Mouse (Mus musculus) hindbrain, postnatal 0 days (tissue): ENCODE results near the gene Tent4b. TPM values are rescaled to one million over a fixed set of nuclear protein-coding genes. Genes with fewer than 3 reads are reported as not detected.

ENCODE experiments used
- ATAC-seq: fragments of 200-750 bp; cut with Nextera tagmentation; 2 replicates; pipeline ENCODE4 v1.8.0; 2017; ENCODE audit warnings: mild to moderate bottlenecking, moderate TSS enrichment, moderate library complexity
- DNase-seq: peaks from one replicate; pipeline ENCODE4 v3.0.0-alpha.2; 2015; ENCODE audit warnings: low spot score
- H3K27ac ChIP-seq: fragments of 300-500 bp; sonication (generic); 2 replicates; pipeline ENCODE4 v1.5.1; 2014; ENCODE audit warnings: mild to moderate bottlenecking
- H3K27me3 ChIP-seq: fragments of 300-500 bp; sonication (generic); 2 replicates; pipeline ENCODE4 v1.6.1; 2014; ENCODE audit warnings: low read length, mixed read lengths; ENCODE audit not compliant: insufficient read depth
- H3K36me3 ChIP-seq: fragments of 300-500 bp; sonication (generic); 2 replicates; pipeline ENCODE4 v1.6.1; 2014; ENCODE audit warnings: low read length, mixed read lengths; ENCODE audit not compliant: insufficient read depth
- H3K4me1 ChIP-seq: fragments of 300-500 bp; sonication (generic); 2 replicates; pipeline ENCODE4 v1.6.1; 2014; ENCODE audit warnings: antibody characterized with exemption, low read length, mixed read lengths; ENCODE audit not compliant: insufficient read depth
- H3K4me2 ChIP-seq: fragments of 300-500 bp; sonication (generic); 2 replicates; pipeline ENCODE4 v1.6.1; 2014; ENCODE audit warnings: low read depth, mild to moderate bottlenecking, low read length, moderate library complexity, mixed read lengths
- H3K4me3 ChIP-seq: fragments of 300-500 bp; sonication (generic); 2 replicates; pipeline ENCODE4 v1.5.1; 2014; ENCODE audit warnings: low read length
- H3K9ac ChIP-seq: fragments of 300-500 bp; sonication (generic); replicated peaks from 2 replicates; pipeline ENCODE4 v1.6.1; 2014; ENCODE audit warnings: mild to moderate bottlenecking, low read length, moderate library complexity, mixed read lengths
- H3K9me3 ChIP-seq: fragments of 300-500 bp; sonication (generic); 2 replicates; pipeline ENCODE4 v1.6.1; 2016; ENCODE audit warnings: low read length, mixed read lengths
- CTCF ChIP-seq: IDR thresholded peaks from 2 replicates; pipeline ENCODE4 v1.5.1; 2016; ENCODE audit warnings: antibody characterized with exemption, control low read depth, low read depth
- WGBS: fragments of 180-500 bp; shearing (Covaris S2); extraction: QIAGEN DNeasy Blood & Tissue Kit; methylation state at CpG from one replicate; pipeline ENCODE4 v1.1.7; 2014; 5-methylcytosine and 5-hydroxymethylcytosine counted together
- polyA plus RNA-seq: library from polyadenylated mRNA; unstranded; fragments of >200 nt; fragmentation: Nextera tagmentation; extraction: Ambion mirVana; gene quantifications from 2 replicates; pipeline ENCODE4 v1.2.1, GENCODE M21; 2015
- total RNA-seq: library from RNA; depleted of rRNA; stranded (reverse); fragments of >200 nt; gene quantifications from 2 replicates; pipeline ENCODE4 v1.2.3, GENCODE M21; 2014

Gene Tent4b
- total and polyA plus RNA-seq, 2 experiments from 2014 or later: 7.9 to 33.6 TPM

GRCm38 (mm10) chr8:88266170-88266800, 67.3 kb downstream of the Tent4b start:
- no peaks in the 10 kb centered on the region for H3K9me3 ChIP-seq
- H3K4me3 ChIP-seq: no peak overlapping the region
- H3K27me3 ChIP-seq: no peaks in the 10 kb centered on the region
- TF ChIP-seq CTCF: peak; percentile 92
- ATAC-seq (no peak), DNase-seq (peak; percentile 76)
- no peaks in the 10 kb centered on the region for H3K4me1 ChIP-seq
- no peak overlapping the region for H3K9ac ChIP-seq
- H3K36me3 ChIP-seq: no peaks in the 10 kb centered on the region
- WGBS: 56% methylated on average over 10 of the region's 10 CpGs
- no peak overlapping the region for H3K4me2 ChIP-seq
- no peak overlapping the region for H3K27ac ChIP-seq

GRCm38 (mm10) chr8:88266801-88267403, 67.9 kb downstream of the Tent4b start:
- Histone ChIP-seq H3K27me3 (no peaks in the 10 kb centered on the region), H3K9me3 (no peaks in the 10 kb centered on the region), H3K9ac (no peak overlapping the region), H3K36me3 (no peaks in the 10 kb centered on the region), H3K27ac (no peak overlapping the region), H3K4me1 (no peaks in the 10 kb centered on the region), H3K4me3 (no peak overlapping the region), H3K4me2 (no peak overlapping the region)
- TF ChIP-seq CTCF: no peak
- no peak for ATAC-seq
- DNase-seq: no peak
- 90% methylated on average over 14 of the region's 14 CpGs for WGBS

- H3K27me3 ChIP-seq: no peaks in the 10 kb centered on the region
- H3K4me2 ChIP-seq: no peak overlapping the region
- 64% methylated on average over 7 of the region's 7 CpGs for WGBS
- H3K4me3 ChIP-seq: no peak overlapping the region
- no peak for DNase-seq
- no peak overlapping the region for H3K27ac ChIP-seq
- TF ChIP-seq CTCF: peak; percentile 26; the same call in 1 of the 2 replicates
- no peaks in the 10 kb centered on the region for H3K36me3 ChIP-seq
- no peak overlapping the region for H3K9ac ChIP-seq
- no peaks in the 10 kb centered on the region for H3K4me1 ChIP-seq
- ATAC-seq: no peak
- no peaks in the 10 kb centered on the region for H3K9me3 ChIP-seq
Observed at GRCm38 (mm10) chr8:88269107-88269875, 70.3 kb downstream of the Tent4b start.

- Histone ChIP-seq H3K4me3 (no peak overlapping the region), H3K4me2 (no peak overlapping the region), H3K4me1 (no peaks in the 10 kb centered on the region), H3K27ac (no peak overlapping the region), H3K9me3 (no peaks in the 10 kb centered on the region), H3K27me3 (no peaks in the 10 kb centered on the region), H3K9ac (no peak overlapping the region), H3K36me3 (no peaks in the 10 kb centered on the region)
- DNase-seq: no peak
- peak; percentile 16; the same call in 1 of the 2 replicates for TF ChIP-seq CTCF
- ATAC-seq: no peak
- WGBS: 69% methylated on average over 3 of the region's 3 CpGs
Observed at GRCm38 (mm10) chr8:88270086-88270485, 71.1 kb downstream of the Tent4b start.

GRCm38 (mm10) chr8:88272231-88273050, 73.4 kb downstream of the Tent4b start, which contains the start of gene Adcy7:
Adcy7 (plus strand) TSS chr8:88272403.
- peak within 1 kb of the TSS; percentile 87 for H3K4me2 ChIP-seq
- TF ChIP-seq CTCF: peak; percentile 40
- H3K9ac ChIP-seq: peak within 1 kb of the TSS; percentile 62
- no peak within 1 kb of the TSS for H3K27ac ChIP-seq
- H3K4me3 ChIP-seq: peak within 1 kb of the TSS; percentile 46
- peak; percentile 77 for ATAC-seq
- H3K4me1 ChIP-seq: no peaks in the 10 kb centered on the region
- no peaks in the 10 kb centered on the region for H3K36me3 ChIP-seq
- H3K9me3 ChIP-seq: no peaks in the 10 kb centered on the region
- no peaks in the 10 kb centered on the region for H3K27me3 ChIP-seq
- DNase-seq: peak; percentile 70
- WGBS: 3% methylated on average over 63 of the region's 64 CpGs

- Histone ChIP-seq H3K4me3 (peak overlapping the region; percentile 46), H3K27ac (no peak overlapping the region), H3K4me1 (no peaks in the 10 kb centered on the region), H3K9me3 (no peaks in the 10 kb centered on the region), H3K4me2 (peak overlapping the region; percentile 87), H3K27me3 (no peaks in the 10 kb centered on the region), H3K9ac (peak overlapping the region; percentile 62; the same call in 1 of the 2 replicates), H3K36me3 (no peaks in the 10 kb centered on the region)
- 63% methylated on average over 7 of the region's 7 CpGs for WGBS
- DNase-seq: no peak
- no peak for TF ChIP-seq CTCF
- no peak for ATAC-seq
Observed at GRCm38 (mm10) chr8:88273051-88273430, 74.0 kb downstream of the Tent4b start.
